Mouse (Mus musculus) megakaryocyte, embryonic 14.5 days (primary cell): ENCODE measurements around the gene A830018L16Rik.

Source experiments
- FLI1 ChIP-seq: IDR thresholded peaks from 2 replicates; pipeline ENCODE4 v1.6.1; 2012; ENCODE audit warnings: low read length, inconsistent platforms, mixed read lengths
- GATA1 ChIP-seq: IDR thresholded peaks from 3 replicates; pipeline ENCODE4 v1.6.1; 2012; ENCODE audit warnings: mixed read lengths, low read length, inconsistent platforms, borderline replicate concordance

GRCm38 (mm10) chr1:11427310-11427709 is 13.4 kb downstream of the A830018L16Rik start:
- TF ChIP-seq GATA1: no peak
- TF ChIP-seq FLI1: no peak
